Mouse (Mus musculus): ENCODE measurements around the gene Cd33. TPM values are rescaled to one million over a fixed set of nuclear protein-coding genes. Genes with fewer than 3 reads are reported as not detected.

Cd33 gene
- total RNA-seq (2021), result 1 to 10 TPM; 3.7 to 4.7 TPM
- long read RNA-seq, experiment 1, full-length matches to known transcripts, result 1 of 2 reads
- long read RNA-seq, experiment 1, partial matches to known transcripts, result 1 of 2 reads
- long read RNA-seq, experiment 1, other reads (novel, unspliced or antisense), result 0 of 2 reads
- long read RNA-seq, experiment 2, full-length matches to known transcripts, result 1 of 3 reads
- long read RNA-seq, experiment 2, partial matches to known transcripts, result 1 of 3 reads
- long read RNA-seq, experiment 2, other reads (novel, unspliced or antisense), result 1 of 3 reads

DNA sequence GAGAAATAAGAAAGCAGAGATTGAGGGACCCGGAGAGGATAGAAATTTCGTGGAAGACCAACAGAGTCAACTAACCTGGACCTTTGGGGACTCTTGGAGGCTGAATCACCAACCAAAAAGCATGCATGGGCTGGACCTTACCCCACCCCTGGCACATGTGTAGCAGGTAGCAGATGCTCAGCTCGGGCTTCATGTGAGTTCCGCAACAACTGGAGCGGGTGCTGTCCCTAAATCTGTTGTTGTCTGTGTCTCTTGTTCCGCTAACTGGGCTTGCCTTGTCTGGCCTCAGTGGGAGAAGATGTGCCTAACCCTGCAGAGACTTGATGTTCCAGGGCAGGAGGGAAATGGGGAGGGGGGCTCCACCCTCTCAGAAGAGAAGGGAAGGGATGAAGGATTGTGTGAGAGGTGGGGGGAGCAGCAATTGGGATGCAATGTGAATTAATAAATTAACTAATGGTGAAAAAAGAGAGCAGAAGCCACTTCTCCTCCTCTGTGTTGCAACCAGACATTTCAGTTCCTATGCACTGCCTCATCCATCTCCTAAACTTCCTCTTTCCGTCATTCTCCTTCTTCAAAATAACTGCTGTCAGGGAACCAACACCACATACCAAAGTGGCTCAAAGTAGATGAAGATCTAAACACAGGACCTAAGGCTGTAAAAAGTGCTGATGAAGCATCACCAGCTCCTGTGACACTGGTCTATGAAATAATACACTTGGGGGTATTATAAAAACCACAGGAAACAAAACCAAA is at the start of gene Cd33:
Cd33 (minus strand) TSS at position 204 of the 753 bp plus-strand sequence.
- Histone ChIP-seq H3K4me3 (no peak within 1 kb of the TSS), H3K27ac (peak within 1 kb of the TSS; percentile 15)
- DNase-seq (ENCODE audit: extremely low spot score in 1 of 2, low spot score in 2 of 2), result no peak
- intact Hi-C loops (cut with DNase I), result no loop called here
- TF ChIP-seq CTCF (IDR thresholded peaks at IDR 0.05), result no peak

DNA sequence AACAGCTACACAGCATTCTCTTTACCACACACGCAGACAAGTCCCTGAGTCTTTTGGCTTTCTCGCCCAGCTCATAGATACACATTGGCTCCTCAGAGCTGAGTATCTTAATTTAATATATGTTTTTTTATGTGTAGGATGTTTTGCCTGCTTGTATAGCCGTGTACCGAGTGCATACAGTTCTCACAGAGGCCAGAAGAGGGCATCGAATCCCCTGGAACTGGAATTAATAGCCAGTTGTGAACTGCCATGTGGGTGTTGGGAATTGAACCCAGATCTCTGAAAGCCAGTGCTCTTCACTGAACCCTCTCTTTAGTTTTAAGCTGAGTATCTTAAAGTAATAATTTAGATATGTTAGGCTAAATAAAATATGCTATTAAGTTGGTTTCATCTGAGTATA is 40.6 kb upstream of the Cd33 start:
- no peak overlapping the region for H3K4me3 ChIP-seq
- H3K27ac ChIP-seq, result no peak overlapping the region
- intact Hi-C loops (cut with DNase I), result loop anchor here (10.0 kb wide), 1 partner anchor 310 kb away; no protein-coding TSS in a partner anchor
- TF ChIP-seq CTCF (IDR thresholded peaks at IDR 0.05), result peak; percentile 47
- DNase-seq (ENCODE audit: extremely low spot score in 1 of 2, low spot score in 2 of 2), result no peak

DNA sequence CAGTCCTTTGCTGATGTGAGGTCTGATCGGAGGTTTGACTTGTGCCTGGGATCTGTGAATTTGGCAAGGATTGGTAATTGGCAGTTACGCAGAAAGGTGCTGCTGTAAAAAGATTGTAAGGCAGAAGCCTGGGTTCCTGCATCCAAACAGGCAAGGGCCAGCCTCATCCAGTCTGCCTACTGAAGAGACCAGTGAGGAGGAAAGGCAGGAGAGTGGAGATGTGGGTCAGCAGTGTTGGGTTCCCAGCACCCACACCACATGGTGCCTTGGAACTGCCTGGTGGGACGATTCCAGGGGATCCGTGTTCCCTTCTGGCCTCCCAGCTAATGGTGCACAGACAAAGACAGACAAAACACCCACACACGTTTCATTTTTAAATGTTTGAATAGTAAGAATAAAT is 36.3 kb upstream of the Cd33 start:
- TF ChIP-seq CTCF (IDR thresholded peaks at IDR 0.05), result no peak

DNA sequence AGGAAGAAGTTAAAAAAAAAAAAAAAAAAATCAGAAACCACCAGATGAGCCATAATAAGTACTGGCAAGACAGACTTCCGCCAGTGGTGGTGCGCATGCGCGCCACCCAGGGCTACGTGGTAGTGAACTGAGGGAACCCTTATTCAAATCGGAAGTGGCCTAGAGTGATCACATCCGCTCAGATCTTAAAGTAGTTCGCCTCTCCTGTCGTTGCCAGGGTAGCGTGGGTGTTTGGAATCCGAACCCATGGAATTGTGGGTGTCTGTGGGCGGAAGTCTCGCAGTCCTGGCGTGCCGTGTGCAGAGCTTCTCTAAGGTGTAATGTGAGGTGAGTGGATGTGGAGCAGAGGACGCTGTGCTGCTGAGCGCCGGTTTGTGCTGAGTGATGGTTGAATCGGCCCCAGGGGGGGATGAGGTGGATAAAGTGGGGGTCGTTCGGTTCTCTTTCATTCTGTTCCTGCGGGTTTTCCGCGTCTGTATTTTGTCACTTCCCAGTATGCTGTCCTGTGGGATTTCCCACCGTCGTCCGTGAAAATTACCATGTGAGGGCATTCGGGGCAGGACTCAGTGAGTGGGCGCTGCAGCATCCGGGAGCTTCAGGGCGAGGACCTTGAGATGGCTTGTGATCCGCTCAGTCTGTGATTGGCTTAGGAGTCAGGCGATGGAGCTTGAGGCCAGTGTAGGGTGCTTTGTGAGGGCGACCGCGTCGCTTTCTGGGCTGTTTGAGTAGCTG is 35.4 kb upstream of the Cd33 start, which contains the start of gene Zfp719:
Zfp719 (plus strand) TSS at position 171 of the 732 bp plus-strand sequence.
- Histone ChIP-seq H3K4me3 (peak within 1 kb of the TSS; percentile 69), H3K27ac (peak within 1 kb of the TSS; percentile 89)
- intact Hi-C loops (cut with DNase I), result loop anchor here (1.0 to 10.0 kb wide), 5 partner anchors 17 to 315 kb away; partner anchors contain the start of genes Zfp658, Zfp715 and Zfp819
- no peak for TF ChIP-seq CTCF (IDR thresholded peaks at IDR 0.05)
- peak; percentile 89 to 93 for DNase-seq (ENCODE audit: extremely low spot score in 1 of 2, low spot score in 2 of 2)

More for the DNA sequence above, 36.3 kb upstream of the Cd33 start:
- Histone ChIP-seq H3K4me3 (peak overlapping the region; percentile 69), H3K27ac (peak overlapping the region; percentile 89)
- no peak for DNase-seq (ENCODE audit: extremely low spot score in 1 of 2, low spot score in 2 of 2)
- intact Hi-C loops (cut with DNase I), result loop anchor here (2.0 to 10.0 kb wide), 2 partner anchors 26 to 314 kb away; partner anchors contain the start of gene Zfp819

DNA sequence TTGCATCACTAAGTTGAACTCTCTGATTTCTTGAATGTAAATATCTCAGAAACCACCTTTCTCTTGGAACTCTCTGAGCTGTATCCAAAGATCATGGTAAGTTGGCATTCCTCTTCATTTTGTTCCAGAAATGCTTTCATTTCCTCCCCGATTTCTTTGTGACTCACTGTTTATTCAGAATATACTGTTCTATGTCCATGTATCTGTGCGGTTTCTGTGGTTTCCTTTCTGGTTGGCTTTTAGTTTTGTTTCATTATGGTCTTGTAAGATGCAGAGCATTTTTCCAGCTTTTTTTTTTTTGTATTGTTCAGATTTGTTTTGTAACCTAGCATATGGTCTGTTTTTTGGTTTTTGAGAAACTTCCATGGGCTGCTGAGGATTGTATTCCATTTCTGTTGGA is 27.0 kb upstream of the Cd33 start:
- H3K4me3 ChIP-seq, result no peak overlapping the region
- no peak overlapping the region for H3K27ac ChIP-seq
- intact Hi-C loops (cut with DNase I), result no loop called here
- no peak for DNase-seq (ENCODE audit: extremely low spot score in 1 of 2, low spot score in 2 of 2)
- TF ChIP-seq CTCF (IDR thresholded peaks at IDR 0.05), result no peak

DNA sequence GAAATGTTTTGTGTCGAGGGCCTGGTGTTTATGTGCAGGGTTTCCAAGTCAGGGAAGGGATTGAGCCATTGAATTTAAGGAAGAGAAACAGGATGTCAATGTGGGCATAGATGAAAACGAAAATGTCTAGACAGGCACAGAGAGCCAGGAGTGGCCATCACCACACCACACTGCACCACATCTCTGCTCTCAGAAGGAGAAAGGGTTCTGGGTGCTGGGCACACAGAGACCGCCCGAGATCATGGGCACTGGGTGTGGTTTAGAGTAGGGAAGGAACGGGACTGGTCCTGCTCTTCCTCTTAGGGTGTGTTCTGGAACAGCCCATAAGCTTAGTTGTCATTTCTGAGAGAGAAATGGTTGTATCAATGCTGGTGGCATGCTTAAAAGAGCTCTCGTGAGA is 19.1 kb upstream of the Cd33 start:
- no peak overlapping the region; the same call in 1 of the 2 replicates for H3K27ac ChIP-seq
- no peak for DNase-seq (ENCODE audit: extremely low spot score in 1 of 2, low spot score in 2 of 2)
- TF ChIP-seq CTCF (IDR thresholded peaks at IDR 0.05), result no peak
- peak overlapping the region; percentile 73 for H3K4me3 ChIP-seq
- intact Hi-C loops (cut with DNase I), result no loop called here

DNA sequence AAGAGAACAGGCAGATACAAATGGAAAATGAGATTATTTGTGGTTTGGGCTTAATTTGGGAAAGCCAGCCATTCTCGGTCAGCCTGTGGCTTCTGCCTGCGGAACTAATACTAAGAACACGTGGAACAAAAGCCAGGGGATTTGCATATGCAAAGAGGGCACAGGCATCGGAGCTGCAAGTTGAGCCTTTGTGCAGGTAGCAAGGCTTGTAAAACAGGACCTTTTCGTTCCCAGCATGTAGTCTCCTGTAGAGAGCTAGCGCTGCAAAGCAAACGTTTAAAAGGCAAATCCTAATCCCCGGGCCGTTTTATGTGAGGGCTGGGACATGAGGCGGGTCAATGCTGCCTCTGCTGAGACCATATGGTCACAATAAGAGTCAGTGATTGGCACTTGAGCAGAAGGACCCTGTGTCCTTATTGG is 18.4 kb upstream of the Cd33 start:
- H3K4me3 ChIP-seq, result peak overlapping the region; percentile 73
- DNase-seq (ENCODE audit: extremely low spot score in 1 of 2, low spot score in 2 of 2), result no peak
- peak overlapping the region; percentile 70 for H3K27ac ChIP-seq
- TF ChIP-seq CTCF (IDR thresholded peaks at IDR 0.05), result no peak
- intact Hi-C loops (cut with DNase I), result loop anchor here (1.0 kb wide), 1 partner anchor 17 kb away; the partner anchor contains the start of gene Zfp719

DNA sequence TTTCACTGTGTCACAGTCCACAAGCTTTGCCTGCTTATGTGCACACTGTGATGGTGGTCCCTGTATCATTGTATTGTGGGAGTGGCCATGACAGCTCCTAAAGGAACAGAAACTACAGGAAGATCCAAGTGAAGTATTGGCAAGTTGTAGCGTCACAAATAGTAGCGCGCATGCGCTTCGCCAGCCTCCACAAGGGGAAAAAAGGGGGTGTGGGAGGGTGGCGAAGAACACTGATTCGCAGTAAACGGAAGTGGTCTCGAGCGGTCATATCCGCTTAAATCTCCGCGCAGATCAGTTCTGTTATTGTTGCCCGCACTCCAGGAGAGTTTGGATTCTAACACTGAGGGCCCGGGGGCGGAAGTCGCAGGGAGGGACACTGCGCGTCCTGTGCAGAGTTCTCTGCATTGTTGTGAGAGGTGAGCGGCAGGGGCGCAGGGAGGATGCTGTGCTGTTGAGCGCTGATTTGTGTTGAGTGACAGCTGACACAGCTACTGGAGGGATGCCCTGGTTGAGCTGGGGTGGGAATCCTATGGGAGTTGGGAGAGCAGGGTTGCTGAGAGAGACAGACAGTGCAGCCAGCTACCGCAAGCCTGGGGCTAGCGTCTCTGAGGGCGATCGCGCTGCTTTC is 17.9 kb upstream of the Cd33 start, which contains the start of gene Zfp658:
Zfp658 (plus strand) TSS at position 251 of the 628 bp plus-strand sequence.
- TF ChIP-seq CTCF (IDR thresholded peaks at IDR 0.05), result peak; percentile 5; the same call in 1 of the 2 replicates
- Histone ChIP-seq H3K27ac (peak within 1 kb of the TSS; percentile 70), H3K4me3 (peak within 1 kb of the TSS; percentile 73)
- DNase-seq (ENCODE audit: extremely low spot score in 1 of 2, low spot score in 2 of 2), result peak; percentile 85 to 86
- intact Hi-C loops (cut with DNase I), result loop anchor here (1.0 kb wide), 1 partner anchor 17 kb away; the partner anchor contains the start of gene Zfp719

DNA sequence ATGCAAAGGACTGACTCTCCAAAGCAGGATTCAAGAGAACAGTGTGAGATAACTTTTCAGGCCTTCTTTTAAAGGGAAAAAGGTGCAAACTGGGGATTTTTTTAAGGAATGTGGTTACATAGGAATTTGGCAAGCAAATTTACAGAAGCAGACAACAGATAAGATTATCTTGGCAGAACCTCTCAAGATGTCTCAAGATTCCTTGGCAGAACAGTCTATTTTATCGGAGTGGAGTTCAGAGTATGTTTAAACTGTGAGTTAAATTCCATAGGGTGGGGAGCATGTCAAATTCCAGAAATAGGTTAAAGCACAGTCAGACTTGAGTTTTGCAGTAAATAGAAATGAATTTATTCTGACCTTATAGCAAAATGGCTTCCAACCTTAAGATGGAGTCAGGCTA is 12.7 kb upstream of the Cd33 start:
- Histone ChIP-seq H3K27ac (no peak overlapping the region), H3K4me3 (no peak overlapping the region)
- DNase-seq (ENCODE audit: extremely low spot score in 1 of 2, low spot score in 2 of 2), result no peak
- intact Hi-C loops (cut with DNase I), result no loop called here
- TF ChIP-seq CTCF (IDR thresholded peaks at IDR 0.05), result no peak

DNA sequence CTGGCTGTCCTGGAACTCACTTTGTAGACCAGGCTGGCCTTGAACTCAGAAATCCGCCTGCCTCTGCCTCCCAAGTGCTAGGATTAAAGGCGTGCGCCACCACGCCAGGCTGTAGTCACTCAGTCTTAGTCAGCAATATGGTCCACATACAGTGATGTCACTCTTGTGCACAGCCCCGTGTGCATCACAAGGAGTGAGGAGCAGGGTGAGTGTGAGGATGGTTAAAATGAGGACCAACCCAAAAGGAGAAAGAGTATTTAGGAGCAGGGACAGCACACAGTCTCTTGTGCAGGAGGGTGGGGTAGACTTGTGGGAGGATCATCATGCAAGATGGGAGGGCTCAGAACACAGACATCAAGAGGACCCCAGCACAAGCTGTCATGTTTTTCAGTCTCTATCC is 11.1 kb upstream of the Cd33 start:
- Histone ChIP-seq H3K27ac (no peak overlapping the region), H3K4me3 (no peak overlapping the region)
- TF ChIP-seq CTCF (IDR thresholded peaks at IDR 0.05), result no peak
- intact Hi-C loops (cut with DNase I), result no loop called here
- DNase-seq (ENCODE audit: extremely low spot score in 1 of 2, low spot score in 2 of 2), result no peak

DNA sequence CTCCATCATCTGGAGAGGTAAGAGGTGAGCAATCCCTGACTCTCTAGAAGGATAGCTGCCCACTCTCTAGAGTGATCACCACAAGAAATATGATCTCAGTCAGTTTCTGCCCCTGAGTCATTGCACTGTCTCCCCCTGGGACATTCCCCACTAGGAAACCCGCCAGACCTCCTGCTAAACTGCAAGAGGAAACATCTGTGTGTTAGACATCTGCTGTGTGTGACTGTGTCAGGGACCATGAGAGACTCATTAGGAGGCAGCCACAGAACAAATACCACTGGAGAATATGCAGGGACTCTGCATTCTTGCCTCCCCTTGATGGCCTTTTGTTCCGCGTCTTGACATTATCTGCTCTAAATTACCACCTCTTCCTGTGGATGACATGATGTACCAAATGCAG is 10.3 kb upstream of the Cd33 start:
- Histone ChIP-seq H3K4me3 (no peak overlapping the region), H3K27ac (no peak overlapping the region)
- intact Hi-C loops (cut with DNase I), result no loop called here
- no peak for DNase-seq (ENCODE audit: extremely low spot score in 1 of 2, low spot score in 2 of 2)
- TF ChIP-seq CTCF (IDR thresholded peaks at IDR 0.05), result no peak

All from left cerebral cortex, adult 2 months (tissue).